Mouse (Mus musculus): ENCODE data around the gene Snupn. TPM values are rescaled to one million over a fixed set of nuclear protein-coding genes. Genes with fewer than 3 reads are reported as not detected.

Gene Snupn
- polyA plus RNA-seq, 1 experiment = not detected

- no peaks in the 10 kb centered on the region for H3K9me3 ChIP-seq (ENCODE audit: control insufficient read depth, low read length)
- no peaks in the 10 kb centered on the region for H3K36me3 ChIP-seq (ENCODE audit: control insufficient read depth)
- H3K27me3 ChIP-seq (ENCODE audit: control insufficient read depth) = no peaks in the 10 kb centered on the region
- H3K4me3 ChIP-seq (replicated peaks) = no peak overlapping the region
- no peak for TF ChIP-seq GATA1 (IDR thresholded peaks at IDR 0.05; ENCODE audit: low read length)
- TF ChIP-seq TAL1 (IDR thresholded peaks at IDR 0.05; ENCODE audit: low read length) = no peak
- no peaks in the 10 kb centered on the region for H3K4me1 ChIP-seq (ENCODE audit: control insufficient read depth)
These were observed 64.1 kb downstream of the Snupn start for GRCm38 (mm10) chr9:57014766-57015165.

DNA sequence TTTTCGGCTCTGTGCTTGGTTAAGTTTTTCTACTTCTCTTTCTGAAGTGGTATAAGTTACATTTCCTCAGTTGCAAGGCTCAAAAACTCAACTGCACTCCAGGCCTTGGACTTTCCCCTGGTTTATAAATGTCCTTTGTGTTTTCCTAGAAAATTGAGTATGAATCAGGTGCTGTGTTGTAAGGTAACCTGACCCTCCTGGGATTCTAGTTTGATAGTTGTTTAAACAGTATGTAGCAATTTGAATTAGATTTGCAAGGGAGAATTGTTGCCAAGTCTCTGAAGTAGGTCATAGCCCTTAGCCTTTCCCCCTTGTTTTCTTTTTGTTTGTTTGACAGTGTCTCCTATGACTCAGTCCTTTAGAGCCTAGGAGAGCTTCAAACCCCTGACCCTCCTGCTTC, 67.0 kb downstream of the Snupn start:
- Histone ChIP-seq H3K9me3 (ENCODE audit: control insufficient read depth, low read length) (no peaks in the 10 kb centered on the region), H3K4me1 (ENCODE audit: control insufficient read depth) (no peaks in the 10 kb centered on the region), H3K27me3 (ENCODE audit: control insufficient read depth) (no peaks in the 10 kb centered on the region), H3K4me3 (replicated peaks) (no peak overlapping the region), H3K36me3 (ENCODE audit: control insufficient read depth) (no peaks in the 10 kb centered on the region; the same call in 1 of the 2 replicates)
- TF ChIP-seq GATA1 (IDR thresholded peaks at IDR 0.05; ENCODE audit: low read length) = no peak
- TF ChIP-seq TAL1 (IDR thresholded peaks at IDR 0.05; ENCODE audit: low read length) = no peak

DNA sequence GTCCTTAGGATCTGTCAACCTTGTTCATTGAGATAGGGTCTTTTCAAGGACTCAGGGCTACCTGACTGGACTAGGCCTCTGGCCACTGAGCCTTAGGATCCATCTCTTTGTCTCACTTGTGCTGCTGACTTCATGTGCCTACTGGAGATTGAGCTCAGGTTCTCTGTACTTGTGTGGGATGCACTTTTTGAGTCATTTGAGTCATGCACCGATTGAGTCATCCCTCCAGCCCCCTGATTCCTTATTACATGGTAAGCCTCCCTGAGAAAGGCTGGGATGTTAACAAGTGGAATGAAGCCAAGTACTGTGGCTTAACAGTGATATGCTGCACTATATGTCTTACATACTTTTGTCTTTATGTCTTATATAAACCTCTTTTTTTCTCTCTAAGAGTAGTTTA, 81.1 kb downstream of the Snupn start:
- peaks cover 2% of the 10 kb centered on the region; the same call in 1 of the 2 replicates for H3K36me3 ChIP-seq (ENCODE audit: control insufficient read depth)
- H3K4me3 ChIP-seq (replicated peaks) = no peak overlapping the region
- H3K4me1 ChIP-seq (ENCODE audit: control insufficient read depth) = no peaks in the 10 kb centered on the region

More for the DNA sequence above, 81.1 kb downstream of the Snupn start:
- TF ChIP-seq GATA1 (IDR thresholded peaks at IDR 0.05; ENCODE audit: low read length) (no peak), TAL1 (IDR thresholded peaks at IDR 0.05; ENCODE audit: low read length) (no peak)
- Histone ChIP-seq H3K27me3 (ENCODE audit: control insufficient read depth) (no peaks in the 10 kb centered on the region), H3K9me3 (ENCODE audit: control insufficient read depth, low read length) (no peaks in the 10 kb centered on the region)

Other genes with a start within 250 kb of the Snupn start
- gene Lingo1, start 154.4 kb upstream of the Snupn start, polyA plus RNA-seq (2012) = not detected in 2 replicates
- not detected in 2 replicates for gene Odf3l1, start 86.2 kb upstream of the Snupn start, polyA plus RNA-seq (2012)
- not detected in 2 replicates for gene Cspg4, start 85.8 kb upstream of the Snupn start, polyA plus RNA-seq (2012)
- not detected in 2 replicates for gene Snx33, start 22.5 kb upstream of the Snupn start, polyA plus RNA-seq (2012)
- 5.7 TPM in 2 replicates for gene Imp3, start 13.4 kb upstream of the Snupn start, polyA plus RNA-seq (2012)
- gene Ptpn9, start 44.0 kb downstream of the Snupn start, polyA plus RNA-seq (2012) = 0.21 and 0.24 TPM in 2 replicates
- gene Sin3a, start 121.2 kb downstream of the Snupn start, polyA plus RNA-seq (2012) = 0.63 and 0.75 TPM in 2 replicates
- gene Man2c1, start 179.8 kb downstream of the Snupn start, polyA plus RNA-seq (2012) = 4.7 and 5.2 TPM in 2 replicates
- 0.10 and 0.19 TPM in 2 replicates for gene Neil1, start 197.4 kb downstream of the Snupn start, polyA plus RNA-seq (2012)
- gene Commd4, start 207.5 kb downstream of the Snupn start, polyA plus RNA-seq (2012) = 3.9 and 4.1 TPM in 2 replicates